Mouse (Mus musculus) liver, embryonic 15.5 days (tissue): ENCODE results near the gene Ganab. TPM values are rescaled to one million over a fixed set of nuclear protein-coding genes. Genes with fewer than 3 reads are reported as not detected.
A peak's percentile ranks its signal among the peaks of the same experiment; 100 is the strongest.
"Not testable (repeated sequence)": the region's sequence is repeated elsewhere in the genome, so short reads cannot be mapped to it uniquely, and the experiment has no call there.

ENCODE experiments used
- ATAC-seq: fragments of 200-750 bp; cut with Nextera tagmentation; 2 replicates; pipeline ENCODE4 v1.8.0; 2017; ENCODE audit warnings: moderate number of reproducible peaks, mild to moderate bottlenecking, moderate library complexity; ENCODE audit not compliant: insufficient read depth
- H3K27ac ChIP-seq: fragments of 300-500 bp; sonication (generic); replicated peaks from 2 replicates; pipeline ENCODE4 v1.5.1; 2015; ENCODE audit warnings: mild to moderate bottlenecking, inconsistent platforms
- H3K27me3 ChIP-seq: fragments of 300-500 bp; sonication (generic); 2 replicates; pipeline ENCODE4 v1.6.1; 2015; ENCODE audit warnings: mild to moderate bottlenecking, inconsistent platforms
- H3K36me3 ChIP-seq: fragments of 300-500 bp; sonication (generic); replicated peaks from 2 replicates; pipeline ENCODE4 v1.6.1; 2015; ENCODE audit warnings: moderate library complexity, mild to moderate bottlenecking, inconsistent platforms
- H3K4me1 ChIP-seq: fragments of 300-500 bp; sonication (generic); replicated peaks from 2 replicates; pipeline ENCODE4 v1.6.1; 2015; ENCODE audit warnings: inconsistent platforms
- H3K4me2 ChIP-seq: fragments of 300-500 bp; sonication (generic); 2 replicates; pipeline ENCODE4 v1.6.1; 2015; ENCODE audit warnings: moderate library complexity, mild to moderate bottlenecking, inconsistent platforms
- H3K4me3 ChIP-seq: fragments of 300-500 bp; sonication (generic); replicated peaks from 2 replicates; pipeline ENCODE4 v1.5.1; 2015; ENCODE audit warnings: mild to moderate bottlenecking, inconsistent platforms
- H3K9ac ChIP-seq: fragments of 300-500 bp; sonication (generic); 2 replicates; pipeline ENCODE4 v1.6.1; 2015; ENCODE audit warnings: moderate library complexity, mild to moderate bottlenecking, inconsistent platforms
- H3K9me3 ChIP-seq: fragments of 300-500 bp; sonication (generic); replicated peaks from 2 replicates; pipeline ENCODE4 v1.6.1; 2016; ENCODE audit warnings: inconsistent platforms
- WGBS: fragments of 180-500 bp; shearing (Covaris S2); methylation state at CpG from one replicate; pipeline ENCODE4 v1.1.7; 2015; ENCODE audit warnings: mixed read lengths; ENCODE audit not compliant: insufficient replicate concordance; 5-methylcytosine and 5-hydroxymethylcytosine counted together
- polyA plus RNA-seq: library from polyadenylated mRNA; unstranded; fragments of >200 nt; fragmentation: Nextera tagmentation; extraction: Ambion mirVana; gene quantifications from 2 replicates; pipeline ENCODE4 v1.2.1, GENCODE M21; 2015

Ganab gene
- polyA plus RNA-seq, 1 experiment from 2014 or later: 44.8 TPM

GRCm38 (mm10) chr19:8892829-8893766 lies 4.8 kb upstream of the Ganab start, which contains the start of gene Ints5:
Gene Ints5, plus strand, starts transcription at chr19:8893005.
- Histone ChIP-seq H3K9ac (peak within 1 kb of the TSS; percentile 96), H3K9me3 (no peaks in the 10 kb centered on the region), H3K36me3 (peaks cover 48% of the 10 kb centered on the region), H3K27me3 (no peaks in the 10 kb centered on the region), H3K4me3 (peak within 1 kb of the TSS; percentile 95), H3K4me2 (peak within 1 kb of the TSS; percentile 78), H3K4me1 (peaks cover 71% of the 10 kb centered on the region), H3K27ac (peak within 1 kb of the TSS; percentile 93)
- WGBS: 1% methylated on average over 54 of the region's 54 CpGs
- peak; percentile 45 for ATAC-seq

GRCm38 (mm10) chr19:8895397-8895960 lies 2.4 kb upstream of the Ganab start:
- Histone ChIP-seq H3K27ac (0 out of 2 replicates have a peak overlapping the region, but pooled peaks have one; percentile 20), H3K36me3 (peaks cover 40% of the 10 kb centered on the region), H3K4me2 (peak overlapping the region; percentile 20), H3K4me3 (no peak overlapping the region), H3K9me3 (no peaks in the 10 kb centered on the region), H3K4me1 (peaks cover 74% of the 10 kb centered on the region), H3K27me3 (no peaks in the 10 kb centered on the region), H3K9ac (no peak overlapping the region)
- WGBS: 85% methylated on average over 9 of the region's 9 CpGs
- no peak for ATAC-seq

- H3K9me3 ChIP-seq, H3K27me3 ChIP-seq, H3K4me3 ChIP-seq, ATAC-seq, H3K9ac ChIP-seq: not testable (repeated sequence)
- Histone ChIP-seq H3K36me3 (peaks cover 36% of the 10 kb centered on the region), H3K4me1 (peaks cover 76% of the 10 kb centered on the region), H3K4me2 (peak overlapping the region; percentile 20; the same call in 1 of the 2 replicates), H3K27ac (peak overlapping the region; percentile 90)
- 71% methylated on average over 5 of the region's 5 CpGs for WGBS
Measured at GRCm38 (mm10) chr19:8896231-8896630, 1.6 kb upstream of the Ganab start.

- WGBS: 40% methylated on average over 21 of the region's 21 CpGs
- ATAC-seq: peak; percentile 33
- not testable (repeated sequence) for H3K27me3 ChIP-seq, H3K9me3 ChIP-seq
- Histone ChIP-seq H3K9ac (peak overlapping the region; percentile 91), H3K36me3 (peaks cover 43% of the 10 kb centered on the region), H3K4me1 (peaks cover 70% of the 10 kb centered on the region), H3K27ac (peak overlapping the region; percentile 90), H3K4me3 (peak overlapping the region; percentile 86), H3K4me2 (peak overlapping the region; percentile 81)
Measured at GRCm38 (mm10) chr19:8897211-8897864, 533 bp upstream of the Ganab start.

- peak overlapping the region; percentile 90 for H3K27ac ChIP-seq
- no peaks in the 10 kb centered on the region for H3K27me3 ChIP-seq
- H3K36me3 ChIP-seq: peaks cover 53% of the 10 kb centered on the region
- 3% methylated on average over 13 of the region's 13 CpGs for WGBS
- H3K9me3 ChIP-seq: no peaks in the 10 kb centered on the region
- peak overlapping the region; percentile 81 for H3K4me2 ChIP-seq
- no peak for ATAC-seq
- peak overlapping the region; percentile 86 for H3K4me3 ChIP-seq
- peaks cover 61% of the 10 kb centered on the region for H3K4me1 ChIP-seq
- H3K9ac ChIP-seq: peak overlapping the region; percentile 91
Measured at GRCm38 (mm10) chr19:8898576-8898975, 705 bp downstream of the Ganab start.

- peak overlapping the region; percentile 31; the same call in 1 of the 2 replicates for H3K27ac ChIP-seq
- H3K27me3 ChIP-seq: no peaks in the 10 kb centered on the region
- peak overlapping the region; percentile 91 for H3K9ac ChIP-seq
- 33% methylated on average over 3 of the region's 3 CpGs for WGBS
- peaks cover 56% of the 10 kb centered on the region for H3K4me1 ChIP-seq
- no peak for ATAC-seq
- no peaks in the 10 kb centered on the region for H3K9me3 ChIP-seq
- H3K4me2 ChIP-seq: peak overlapping the region; percentile 81
- H3K4me3 ChIP-seq: peak overlapping the region; percentile 86
- peaks cover 58% of the 10 kb centered on the region for H3K36me3 ChIP-seq
Measured at GRCm38 (mm10) chr19:8899079-8899478, 1.2 kb downstream of the Ganab start.

- Histone ChIP-seq H3K36me3 (peaks cover 69% of the 10 kb centered on the region), H3K4me1 (peaks cover 29% of the 10 kb centered on the region), H3K27me3 (no peaks in the 10 kb centered on the region), H3K27ac (no peak overlapping the region), H3K4me2 (no peak overlapping the region), H3K4me3 (no peak overlapping the region), H3K9ac (no peak overlapping the region), H3K9me3 (no peaks in the 10 kb centered on the region)
- no peak for ATAC-seq
- 84% methylated on average over 5 of the region's 5 CpGs for WGBS
Measured at GRCm38 (mm10) chr19:8903412-8903811, 5.5 kb downstream of the Ganab start.

- peaks cover 96% of the 10 kb centered on the region for H3K36me3 ChIP-seq
- no peaks in the 10 kb centered on the region for H3K4me1 ChIP-seq
- H3K27ac ChIP-seq: no peak overlapping the region
- H3K9ac ChIP-seq: no peak overlapping the region
- no peak for ATAC-seq
- H3K27me3 ChIP-seq: no peaks in the 10 kb centered on the region
- H3K4me2 ChIP-seq: no peak overlapping the region
- H3K9me3 ChIP-seq: no peaks in the 10 kb centered on the region
- WGBS: 82% methylated on average over 6 of the region's 6 CpGs
- H3K4me3 ChIP-seq: no peak overlapping the region
Measured at GRCm38 (mm10) chr19:8908531-8908930, 10.7 kb downstream of the Ganab start.

GRCm38 (mm10) chr19:8911810-8912209 lies 13.9 kb downstream of the Ganab start:
- Histone ChIP-seq H3K4me3 (no peak overlapping the region), H3K9me3 (no peaks in the 10 kb centered on the region), H3K36me3 (peaks cover 99% of the 10 kb centered on the region), H3K27ac (no peak overlapping the region), H3K4me1 (0 out of 2 replicates have a peak, but pooled peaks cover 3% of the 10 kb centered on the region), H3K4me2 (no peak overlapping the region), H3K27me3 (no peaks in the 10 kb centered on the region), H3K9ac (no peak overlapping the region)
- WGBS: 86% methylated on average over 5 of the region's 5 CpGs
- no peak for ATAC-seq

- Histone ChIP-seq H3K27ac (no peak overlapping the region), H3K4me2 (no peak overlapping the region), H3K9ac (no peak overlapping the region), H3K4me3 (no peak overlapping the region), H3K9me3 (no peaks in the 10 kb centered on the region), H3K27me3 (no peaks in the 10 kb centered on the region), H3K36me3 (peaks cover 80% of the 10 kb centered on the region), H3K4me1 (peaks cover 6% of the 10 kb centered on the region)
- ATAC-seq: no peak
- 85% methylated on average over 3 of the region's 3 CpGs for WGBS
Measured at GRCm38 (mm10) chr19:8914212-8914611, 16.3 kb downstream of the Ganab start.

GRCm38 (mm10) chr19:8919000-8919399 lies 21.1 kb downstream of the Ganab start:
- H3K27me3 ChIP-seq: no peaks in the 10 kb centered on the region
- no peak overlapping the region for H3K4me3 ChIP-seq
- peaks cover 43% of the 10 kb centered on the region for H3K4me1 ChIP-seq
- no peak overlapping the region for H3K4me2 ChIP-seq
- no peak overlapping the region for H3K27ac ChIP-seq
- ATAC-seq: no peak
- WGBS: 67% methylated on average over 3 of the region's 3 CpGs
- no peak overlapping the region for H3K9ac ChIP-seq
- H3K36me3 ChIP-seq: peaks cover 40% of the 10 kb centered on the region
- no peaks in the 10 kb centered on the region for H3K9me3 ChIP-seq
